21 mouse cellular contexts compared by ENCODE assay signal in the genomic region with DNA sequence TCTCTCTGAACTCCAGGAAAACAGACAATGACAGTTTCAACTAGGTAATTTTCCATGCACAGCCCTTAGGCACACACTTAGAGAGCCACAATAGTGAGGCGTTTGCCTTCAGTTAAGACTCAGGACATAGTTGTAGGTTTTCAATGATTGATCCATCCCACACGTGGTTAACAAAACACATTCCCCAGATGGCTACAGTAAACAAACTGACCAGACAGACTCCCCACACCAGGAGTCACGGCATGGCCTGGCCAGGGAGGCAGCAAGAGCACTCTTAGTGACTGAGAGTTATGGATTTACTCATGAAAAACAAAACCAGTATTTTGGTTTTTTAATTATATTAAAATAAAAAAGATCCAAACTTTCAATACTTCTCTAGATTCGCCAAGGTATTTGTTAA.
DNase-seq lines count a peak whose midpoint lies in the region; ATAC-seq and TF ChIP-seq lines count a peak whose summit lies in the region.
"Had no signal": no experiment of that assay in that cellular context is flagged by ENCODE, and none has a peak within 500 bp of the region (broad histone marks: within the 10 kb centered on the region; RNA-seq: fewer than 3 reads in every experiment).

No protein-coding gene starts in this region.

- H3K4me3 ChIP-seq in limb, embryonic 11.5 days (ENCODE audit: low read depth, low read length), result no peak overlapping the region
- no peak overlapping the region for H3K4me3 ChIP-seq in limb, embryonic 10.5 days
- H3K4me3 ChIP-seq in liver, postnatal 0 days (ENCODE audit: low read depth, low read length), result no peak overlapping the region
- H3K4me3 ChIP-seq: embryonic facial prominence, embryonic 13.5 days; heart, embryonic 15.5 days; hindbrain, embryonic 15.5 days had no signal

- no peak for TF ChIP-seq CTCF in liver, postnatal 0 days (IDR thresholded peaks at IDR 0.05; ENCODE audit: low read depth)

- H3K9ac ChIP-seq in limb, embryonic 11.5 days (ENCODE audit: low read length), result no peak overlapping the region
- H3K9ac ChIP-seq in liver, postnatal 0 days (replicated peaks), result no peak overlapping the region
- H3K9ac ChIP-seq: embryonic facial prominence, embryonic 13.5 days; heart, embryonic 15.5 days; hindbrain, embryonic 15.5 days had no signal

- no peaks in the 10 kb centered on the region for H3K9me3 ChIP-seq in limb, embryonic 11.5 days (ENCODE audit: control insufficient read depth, low read length)
- no peaks in the 10 kb centered on the region for H3K9me3 ChIP-seq in limb, embryonic 10.5 days (replicated peaks)
- H3K9me3 ChIP-seq in liver, postnatal 0 days (ENCODE audit: low read length), result no peaks in the 10 kb centered on the region
- H3K9me3 ChIP-seq: embryonic facial prominence, embryonic 13.5 days; heart, embryonic 15.5 days; hindbrain, embryonic 15.5 days had no signal

- H3K27ac ChIP-seq in limb, embryonic 11.5 days (replicated peaks; ENCODE audit: low read depth, low read length), result no peak overlapping the region
- H3K27ac ChIP-seq in limb, embryonic 10.5 days, result no peak overlapping the region
- H3K27ac ChIP-seq in liver, postnatal 0 days (ENCODE audit: low read depth), result no peak overlapping the region
- H3K27ac ChIP-seq: embryonic facial prominence, embryonic 13.5 days; heart, embryonic 15.5 days; hindbrain, embryonic 15.5 days had no signal

- no peaks in the 10 kb centered on the region for H3K27me3 ChIP-seq in limb, embryonic 11.5 days (ENCODE audit: control insufficient read depth, insufficient read depth, low read length)
- H3K27me3 ChIP-seq in limb, embryonic 10.5 days (ENCODE audit: low read depth, poor library complexity, severe bottlenecking), result peaks cover 10% of the 10 kb centered on the region
- no peaks in the 10 kb centered on the region for H3K27me3 ChIP-seq in liver, postnatal 0 days (ENCODE audit: insufficient read depth, low read length)
- H3K27me3 ChIP-seq: CH12.LX; heart, embryonic 15.5 days; hindbrain, embryonic 15.5 days had no signal

- 31% methylated on average over 4 of the region's 4 CpGs for WGBS in limb, embryonic 11.5 days
- 33% methylated on average over 4 of the region's 4 CpGs for WGBS in limb, embryonic 10.5 days
- 51% methylated on average over 4 of the region's 4 CpGs for WGBS in liver, postnatal 0 days (ENCODE audit: insufficient replicate concordance)

- DNase-seq in heart, adult 11 months, result peak; percentile 40
- no peak for DNase-seq in heart, postnatal 10 days
- DNase-seq in limb, embryonic 11.5 days (ENCODE audit: low spot score), result peak; percentile 18
- no peak for DNase-seq in limb, embryonic 10.5 days (ENCODE audit: low spot score)
- DNase-seq in 3T3-L1 (ENCODE audit: low read depth, low spot score), result peak; percentile 23
- DNase-seq in liver, postnatal 0 days, result peak; percentile 13
- DNase-seq: adrenal gland, adult 2 months; adrenal gland, postnatal 25 days; cerebellum, adult 18-20 months; cerebellum, adult 9-11 months; cerebellum, postnatal 36 days; gastrocnemius, postnatal 36 days; heart, adult 18-20 months; heart, postnatal 36 days had no signal

- no peak for ATAC-seq in limb, embryonic 11.5 days (ENCODE audit: insufficient number of reproducible peaks, low FRiP score, low TSS enrichment, low read depth)
- peak; percentile 41; the same call in 1 of the 2 replicates for ATAC-seq in liver, postnatal 0 days
- no peak for ATAC-seq in megakaryocyte progenitor cell, adult 5-6 weeks (replicated peaks; ENCODE audit: poor library complexity)
- ATAC-seq: forebrain, embryonic 14.5 days had no signal

- no peak for TF ChIP-seq EP300 in liver, postnatal 0 days (IDR thresholded peaks at IDR 0.05; ENCODE audit: low read depth)

- H3K36me3 ChIP-seq in limb, embryonic 11.5 days (ENCODE audit: control insufficient read depth, insufficient read depth, low read length), result no peaks in the 10 kb centered on the region
- no peaks in the 10 kb centered on the region for H3K36me3 ChIP-seq in limb, embryonic 10.5 days
- H3K36me3 ChIP-seq in liver, postnatal 0 days (replicated peaks; ENCODE audit: insufficient read depth, low read length), result no peaks in the 10 kb centered on the region
- H3K36me3 ChIP-seq: embryonic facial prominence, embryonic 13.5 days; heart, embryonic 15.5 days; hindbrain, embryonic 15.5 days had no signal

- intact Hi-C loops in heart, postnatal 10 days (cut with DNase I), result no loop called here

- no peak overlapping the region for H3K4me2 ChIP-seq in limb, embryonic 11.5 days (ENCODE audit: low read depth, severe bottlenecking)
- H3K4me2 ChIP-seq in liver, postnatal 0 days (ENCODE audit: low read depth, low read length), result no peak overlapping the region
- H3K4me2 ChIP-seq: embryonic facial prominence, embryonic 13.5 days; heart, embryonic 11.5 days; heart, embryonic 15.5 days; hindbrain, embryonic 15.5 days had no signal

- 0 out of 2 replicates have a peak, but pooled peaks cover 4% of the 10 kb centered on the region for H3K4me1 ChIP-seq in limb, embryonic 11.5 days (ENCODE audit: control insufficient read depth, insufficient read depth, low read length)
- peaks cover 43% of the 10 kb centered on the region for H3K4me1 ChIP-seq in limb, embryonic 10.5 days
- H3K4me1 ChIP-seq in liver, postnatal 0 days (ENCODE audit: insufficient read depth), result 0 out of 2 replicates have a peak, but pooled peaks cover 5% of the 10 kb centered on the region
- H3K4me1 ChIP-seq: hindbrain, embryonic 15.5 days had no signal

Comparison
In these comparisons a context has a peak if more than half of its experiments do, and no peak if none do; other contexts are left out.
1. DNase-seq: peak in heart, adult 11 months (single experiment), limb, embryonic 11.5 days (single experiment), 3T3-L1 (single experiment) and liver, postnatal 0 days (single experiment); none in heart, postnatal 10 days (0 of 2) and limb, embryonic 10.5 days (single experiment).